Mouse (Mus musculus): ENCODE results near the gene Scn3b.

The Scn3b gene

GRCm38 (mm10) chr9:40269880-40270279 is 863 bp downstream of the Scn3b start:
- no peak for DNase-seq

GRCm38 (mm10) chr9:40271075-40271474 is 2.1 kb downstream of the Scn3b start:
- no peak for DNase-seq

- DNase-seq: no peak
Observed at GRCm38 (mm10) chr9:40272822-40273221, 3.8 kb downstream of the Scn3b start.

- no peak for DNase-seq
Observed at GRCm38 (mm10) chr9:40275904-40276303, 6.9 kb downstream of the Scn3b start.

GRCm38 (mm10) chr9:40277671-40278070 is 8.7 kb downstream of the Scn3b start:
- no peak for DNase-seq

- no peak for DNase-seq
Observed at GRCm38 (mm10) chr9:40279438-40279837, 10.4 kb downstream of the Scn3b start.

- no peak for DNase-seq
Observed at GRCm38 (mm10) chr9:40282968-40283367, 14.0 kb downstream of the Scn3b start.

- no peak for DNase-seq
Observed at GRCm38 (mm10) chr9:40292475-40292874, 23.5 kb downstream of the Scn3b start.

- no peak for DNase-seq
Observed at GRCm38 (mm10) chr9:40293286-40293685, 24.3 kb downstream of the Scn3b start.

GRCm38 (mm10) chr9:40293740-40294139 is 24.7 kb downstream of the Scn3b start:
- no peak for DNase-seq

- DNase-seq: no peak
Observed at GRCm38 (mm10) chr9:40294210-40294609, 25.2 kb downstream of the Scn3b start.

GRCm38 (mm10) chr9:40294866-40295265 is 25.8 kb downstream of the Scn3b start:
- no peak for DNase-seq

GRCm38 (mm10) chr9:40296251-40296650 is 27.2 kb downstream of the Scn3b start:
- DNase-seq: no peak

GRCm38 (mm10) chr9:40297969-40298368 is 29.0 kb downstream of the Scn3b start:
- no peak for DNase-seq

- DNase-seq: no peak
Observed at GRCm38 (mm10) chr9:40299323-40299722, 30.3 kb downstream of the Scn3b start.

GRCm38 (mm10) chr9:40300018-40300989 is 31.3 kb downstream of the Scn3b start:
- DNase-seq: no peak

GRCm38 (mm10) chr9:40301475-40301874 is 32.5 kb downstream of the Scn3b start:
- no peak for DNase-seq

GRCm38 (mm10) chr9:40302375-40302774 is 33.4 kb downstream of the Scn3b start:
- no peak for DNase-seq

GRCm38 (mm10) chr9:40304243-40304642 is 35.2 kb downstream of the Scn3b start:
- no peak for DNase-seq

GRCm38 (mm10) chr9:40307311-40307710 is 38.3 kb downstream of the Scn3b start:
- DNase-seq: no peak

GRCm38 (mm10) chr9:40309876-40310275 is 40.9 kb downstream of the Scn3b start:
- DNase-seq: no peak

GRCm38 (mm10) chr9:40311813-40312212 is 42.8 kb downstream of the Scn3b start:
- DNase-seq: no peak

- no peak for DNase-seq
Observed at GRCm38 (mm10) chr9:40316865-40317660, 48.0 kb downstream of the Scn3b start.

GRCm38 (mm10) chr9:40317735-40318134 is 48.7 kb downstream of the Scn3b start:
- no peak for DNase-seq

Measured in kidney, adult 11 months (tissue).